Mouse (Mus musculus): ENCODE measurements around the gene Ryr1.

Gene Ryr1

GRCm38 (mm10) chr7:29124970-29125369 lies at the start of gene Ryr1:
Gene Ryr1 (minus strand): TSS chr7:29125179.
- in situ Hi-C loops (cut with MboI, MseI), result loop anchor here in 1 of 2 experiments (25.0 kb wide), 1 partner anchor 1763 kb away; the partner anchor contains the start of genes Gm20479 and Shkbp1

GRCm38 (mm10) chr7:29172390-29173016 lies 47.5 kb upstream of the Ryr1 start:
- in situ Hi-C loops (cut with MboI, MseI), result no loop called here

- in situ Hi-C loops (cut with MboI, MseI), result no loop called here
These were observed 46.7 kb upstream of the Ryr1 start for GRCm38 (mm10) chr7:29171562-29172097.

- in situ Hi-C loops (cut with MboI, MseI), result no loop called here
These were observed 46.0 kb upstream of the Ryr1 start for GRCm38 (mm10) chr7:29170755-29171561.

GRCm38 (mm10) chr7:29170066-29170754 lies 45.2 kb upstream of the Ryr1 start, which contains the start of the genes Ggn and Spred3:
Gene Ggn (plus strand): TSS chr7:29170210.
Gene Spred3 (minus strand): TSS chr7:29170411.
- in situ Hi-C loops (cut with MboI, MseI), result no loop called here

- in situ Hi-C loops (cut with MboI, MseI), result no loop called here
These were observed 44.5 kb upstream of the Ryr1 start for GRCm38 (mm10) chr7:29169231-29170065.

- in situ Hi-C loops (cut with MboI, MseI), result no loop called here
These were observed 43.8 kb upstream of the Ryr1 start for GRCm38 (mm10) chr7:29168791-29169230.

GRCm38 (mm10) chr7:29168121-29168695 lies 43.2 kb upstream of the Ryr1 start:
- in situ Hi-C loops (cut with MboI, MseI), result no loop called here

- in situ Hi-C loops (cut with MboI, MseI), result no loop called here
These were observed 42.7 kb upstream of the Ryr1 start for GRCm38 (mm10) chr7:29167656-29168055.

- in situ Hi-C loops (cut with MboI, MseI), result no loop called here
These were observed 38.0 kb upstream of the Ryr1 start for GRCm38 (mm10) chr7:29162750-29163525.

GRCm38 (mm10) chr7:29162294-29162693 lies 37.3 kb upstream of the Ryr1 start:
- in situ Hi-C loops (cut with MboI, MseI), result no loop called here

GRCm38 (mm10) chr7:29158264-29158663 lies 33.3 kb upstream of the Ryr1 start:
- in situ Hi-C loops (cut with MboI, MseI), result no loop called here

- in situ Hi-C loops (cut with MboI, MseI), result no loop called here
These were observed 31.1 kb upstream of the Ryr1 start, which contains the start of gene Fam98c for GRCm38 (mm10) chr7:29155838-29156782. Gene Fam98c (minus strand): TSS chr7:29156234.

GRCm38 (mm10) chr7:29155196-29155837 lies 30.3 kb upstream of the Ryr1 start:
- in situ Hi-C loops (cut with MboI, MseI), result no loop called here

GRCm38 (mm10) chr7:29154018-29154720 lies 29.2 kb upstream of the Ryr1 start:
- in situ Hi-C loops (cut with MboI, MseI), result no loop called here

GRCm38 (mm10) chr7:29151486-29151885 lies 26.5 kb upstream of the Ryr1 start:
- in situ Hi-C loops (cut with MboI, MseI), result no loop called here

- in situ Hi-C loops (cut with MboI, MseI), result loop anchor here in 1 of 2 experiments (25.0 kb wide), 1 partner anchor 1786 kb away; the partner anchor contains the start of genes Gm20479 and Shkbp1
These were observed 23.8 kb upstream of the Ryr1 start for GRCm38 (mm10) chr7:29148771-29149170.

Data from T-helper 17 cell (primary cell).